Mouse (Mus musculus) testis, adult 2 months (tissue): ENCODE data around the gene Rhbg.

Experiments
- CTCF ChIP-seq: fragments of 200-500 bp; IDR thresholded peaks from 2 replicates; pipeline ENCODE4 v1.5.1; 2012; ENCODE audit warnings: low read depth, mild to moderate bottlenecking, inconsistent platforms, low read length, moderate library complexity; ENCODE audit not compliant: control insufficient read depth, insufficient read depth, insufficient replicate concordance
- POLR2A ChIP-seq: fragments of 200-500 bp; IDR thresholded peaks from 2 replicates; pipeline ENCODE4 v1.6.1; 2012; ENCODE audit warnings: low read depth, mild to moderate bottlenecking, inconsistent platforms, low read length, moderate library complexity; ENCODE audit not compliant: control insufficient read depth

- no peak for TF ChIP-seq CTCF
- no peak for TF ChIP-seq POLR2A
Measured at GRCm38 (mm10) chr3:88235216-88235615, 19.3 kb downstream of the Rhbg start.
